Mouse (Mus musculus): ENCODE results near the gene Cd63. TPM values are rescaled to one million over a fixed set of nuclear protein-coding genes. Genes with fewer than 3 reads are reported as not detected.
A peak's percentile ranks its signal among the peaks of the same experiment; 100 is the strongest.

The Cd63 gene
- polyA plus RNA-seq, 1 experiment from 2014 or later, result 118 TPM

DNA sequence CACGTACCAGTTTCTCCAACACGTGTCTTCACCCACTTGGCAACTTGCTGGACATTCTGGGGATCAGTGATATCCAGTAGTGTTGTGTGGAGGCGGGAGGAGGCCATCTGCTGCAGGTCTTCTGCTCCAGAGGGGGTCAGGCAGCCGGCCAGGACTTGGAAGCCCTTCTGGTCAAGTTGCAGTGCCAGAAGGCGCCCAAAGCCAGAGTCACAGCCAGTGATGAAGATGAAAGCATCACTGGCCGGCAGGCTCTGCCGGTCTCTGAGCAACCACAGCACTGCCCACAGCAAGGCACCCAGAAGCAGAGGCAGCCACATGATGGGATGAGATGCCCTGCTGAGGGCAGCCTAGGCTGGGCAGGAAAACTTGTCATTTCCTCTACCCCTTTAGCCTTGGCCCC is 17.5 kb downstream of the Cd63 start:
- Histone ChIP-seq H3K9me3 (replicated peaks) (no peaks in the 10 kb centered on the region), H3K9ac (no peak overlapping the region), H3K27ac (no peak overlapping the region), H3K4me2 (no peak overlapping the region), H3K36me3 (peaks cover 13% of the 10 kb centered on the region), H3K4me1 (replicated peaks) (peaks cover 38% of the 10 kb centered on the region), H3K27me3 (no peaks in the 10 kb centered on the region), H3K4me3 (replicated peaks) (no peak overlapping the region)
- DNase-seq (no peak), ATAC-seq (ENCODE audit: low read depth) (no peak)
- WGBS (ENCODE audit: insufficient replicate concordance), result 72% methylated on average over 7 of the region's 7 CpGs

DNA sequence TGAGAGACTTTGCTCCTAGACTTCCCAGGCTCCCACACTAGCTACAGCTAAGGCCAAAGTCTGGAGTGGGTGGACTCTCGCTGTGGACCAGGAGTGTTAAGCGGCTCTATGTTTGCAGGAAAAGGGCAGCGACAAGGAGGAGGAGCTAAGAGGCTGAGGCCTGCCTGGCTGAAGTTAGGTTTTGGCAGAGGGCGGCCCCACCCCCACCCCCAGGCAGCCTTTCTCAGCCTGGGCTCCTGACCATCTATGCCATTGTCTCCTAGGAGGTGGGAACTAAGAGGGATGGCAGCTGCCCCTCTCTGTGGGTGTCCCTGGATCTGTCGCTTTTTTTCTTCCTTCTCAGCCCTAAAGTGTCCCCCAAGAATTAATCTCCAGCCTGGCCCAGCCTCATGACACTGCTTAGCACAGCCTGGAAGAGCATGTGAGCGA is 18.4 kb downstream of the Cd63 start:
- ATAC-seq (ENCODE audit: low read depth) (peak; percentile 8), DNase-seq (no peak)
- WGBS (ENCODE audit: insufficient replicate concordance), result 32% methylated on average over 6 of the region's 6 CpGs
- Histone ChIP-seq H3K27me3 (no peaks in the 10 kb centered on the region), H3K4me3 (replicated peaks) (no peak overlapping the region), H3K36me3 (peaks cover 13% of the 10 kb centered on the region), H3K4me2 (no peak overlapping the region), H3K9ac (no peak overlapping the region), H3K9me3 (replicated peaks) (no peaks in the 10 kb centered on the region), H3K27ac (peak overlapping the region; percentile 51), H3K4me1 (replicated peaks) (peaks cover 47% of the 10 kb centered on the region)

DNA sequence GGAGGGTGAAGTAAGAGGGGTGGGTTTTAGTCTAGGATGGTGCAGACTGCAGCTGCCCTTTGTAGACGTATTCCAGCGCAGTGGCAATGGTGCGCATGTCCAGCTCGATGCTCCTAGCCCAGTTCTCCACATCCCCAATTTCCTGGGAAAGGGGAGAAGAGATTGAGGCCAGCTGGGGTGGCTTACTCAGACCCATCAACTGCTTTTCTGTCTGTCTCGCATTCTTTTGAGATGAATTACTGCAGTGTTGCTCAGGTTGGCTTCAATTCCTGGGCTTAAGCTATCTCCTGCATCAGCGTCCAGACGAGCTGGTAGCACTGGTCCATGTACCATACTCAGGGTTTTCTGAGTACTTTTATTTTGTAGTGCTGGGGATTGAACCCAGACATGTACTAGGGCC is 19.2 kb downstream of the Cd63 start:
- no peaks in the 10 kb centered on the region for H3K9me3 ChIP-seq (replicated peaks)
- no peak overlapping the region for H3K9ac ChIP-seq
- ATAC-seq (ENCODE audit: low read depth) (no peak), DNase-seq (no peak)
- H3K27ac ChIP-seq, result no peak overlapping the region; the same call in 1 of the 2 replicates
- H3K4me3 ChIP-seq (replicated peaks), result no peak overlapping the region
- H3K4me1 ChIP-seq (replicated peaks), result peaks cover 48% of the 10 kb centered on the region
- 81% methylated on average over 7 of the region's 7 CpGs for WGBS (ENCODE audit: insufficient replicate concordance)
- H3K27me3 ChIP-seq, result 0 out of 2 replicates have a peak, but pooled peaks cover 3% of the 10 kb centered on the region
- H3K36me3 ChIP-seq, result peaks cover 13% of the 10 kb centered on the region
- no peak overlapping the region for H3K4me2 ChIP-seq

DNA sequence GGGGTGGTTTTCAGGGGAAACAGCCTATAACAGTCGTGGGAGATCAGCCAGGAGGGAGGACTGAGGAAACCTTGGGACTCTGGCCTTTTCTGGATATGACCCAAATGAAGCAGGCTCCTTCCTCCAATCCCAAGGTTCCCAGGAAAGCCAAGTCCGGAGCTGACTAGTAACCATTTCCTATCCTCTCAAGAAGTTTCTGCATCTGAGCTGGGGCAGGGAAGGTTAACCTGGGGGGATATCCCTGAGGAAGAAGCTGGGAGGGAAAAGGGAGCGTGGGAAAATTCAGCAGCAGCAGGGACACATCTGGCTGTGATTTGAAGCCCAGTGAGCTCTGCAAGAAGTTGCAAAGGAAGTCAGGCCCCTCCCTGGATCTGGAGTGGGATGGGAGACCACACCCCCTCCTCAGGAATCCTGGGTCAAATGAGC is 20.0 kb downstream of the Cd63 start:
- Histone ChIP-seq H3K4me3 (replicated peaks) (no peak overlapping the region), H3K4me2 (no peak overlapping the region), H3K27me3 (0 out of 2 replicates have a peak, but pooled peaks cover 3% of the 10 kb centered on the region), H3K9me3 (replicated peaks) (no peaks in the 10 kb centered on the region), H3K9ac (no peak overlapping the region), H3K4me1 (replicated peaks) (peaks cover 48% of the 10 kb centered on the region), H3K36me3 (peaks cover 13% of the 10 kb centered on the region), H3K27ac (no peak overlapping the region)
- DNase-seq (no peak), ATAC-seq (ENCODE audit: low read depth) (no peak)
- 60% methylated on average over 3 of the region's 3 CpGs for WGBS (ENCODE audit: insufficient replicate concordance)

DNA sequence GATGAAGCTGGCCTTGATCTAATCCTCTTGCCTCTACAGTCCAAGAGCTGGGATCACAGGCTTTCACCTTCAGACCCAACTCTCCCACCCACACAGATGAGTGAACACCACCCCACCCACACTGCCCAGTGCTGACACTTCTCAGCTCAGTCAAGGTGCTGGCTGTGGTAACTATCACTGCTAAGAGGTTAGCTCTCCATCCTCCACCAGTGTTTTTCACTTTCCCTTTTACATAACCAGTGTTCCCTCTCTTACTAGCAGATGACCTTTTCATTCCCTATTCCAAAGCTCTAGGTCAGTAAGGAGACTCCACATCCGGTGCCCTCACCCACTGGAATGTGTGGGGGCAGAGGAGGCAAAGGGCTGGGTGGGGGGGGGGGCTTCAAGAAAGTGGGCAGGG is 20.5 kb downstream of the Cd63 start:
- Histone ChIP-seq H3K27me3 (0 out of 2 replicates have a peak, but pooled peaks cover 3% of the 10 kb centered on the region), H3K9me3 (replicated peaks) (no peaks in the 10 kb centered on the region), H3K36me3 (peaks cover 13% of the 10 kb centered on the region), H3K4me2 (no peak overlapping the region), H3K4me1 (replicated peaks) (peaks cover 48% of the 10 kb centered on the region), H3K9ac (no peak overlapping the region), H3K27ac (no peak overlapping the region), H3K4me3 (replicated peaks) (no peak overlapping the region)
- 50% methylated on average over 1 of the region's 1 CpGs for WGBS (ENCODE audit: insufficient replicate concordance)
- ATAC-seq (ENCODE audit: low read depth) (no peak), DNase-seq (no peak)

DNA sequence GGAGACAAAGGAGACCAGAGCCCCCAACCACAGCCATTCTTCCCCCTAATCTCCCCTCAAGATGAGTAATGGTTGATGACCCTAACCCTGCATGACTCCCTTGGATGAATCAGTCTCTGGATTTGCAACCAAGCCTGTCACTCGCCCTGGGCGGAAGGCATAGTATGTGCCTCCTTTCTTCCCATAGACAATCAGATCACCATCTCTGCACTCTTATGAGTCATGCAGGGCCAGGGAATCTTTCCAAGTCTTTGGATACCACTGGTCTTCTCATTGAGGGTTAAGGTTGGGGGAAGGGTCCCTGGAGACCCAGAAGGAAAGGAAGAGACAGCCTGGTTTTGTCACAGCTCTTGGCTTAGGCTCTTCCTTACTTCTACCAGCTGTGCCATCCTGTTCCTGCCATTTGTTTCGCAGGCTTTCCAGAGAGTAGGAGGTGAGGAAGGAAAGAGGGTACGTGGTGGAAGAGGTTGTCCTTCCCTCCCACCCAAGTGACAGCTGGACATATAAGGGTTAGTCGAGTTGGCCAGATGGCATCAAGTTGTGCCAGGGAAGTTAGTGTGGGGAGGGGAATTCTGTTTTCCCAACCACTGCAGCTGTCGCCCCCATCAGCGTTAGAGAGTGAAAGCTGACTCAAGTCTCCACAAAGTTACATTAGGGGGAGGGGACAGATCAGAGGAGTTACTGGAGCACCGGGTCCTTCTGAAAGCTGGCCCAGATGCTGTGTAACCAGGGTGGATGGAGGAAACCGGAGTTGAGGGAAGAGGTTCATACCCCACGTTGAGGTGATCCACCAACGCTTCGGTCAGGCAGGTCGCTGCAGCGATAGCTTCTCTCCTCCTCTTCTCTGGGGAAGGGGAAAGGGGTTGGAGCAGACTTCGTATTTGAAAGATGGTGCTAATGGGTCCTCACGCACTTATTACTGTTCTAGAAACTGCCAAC is 21.4 kb downstream of the Cd63 start:
- Histone ChIP-seq H3K4me2 (peak overlapping the region; percentile 81), H3K27me3 (0 out of 2 replicates have a peak, but pooled peaks cover 7% of the 10 kb centered on the region), H3K4me3 (replicated peaks) (peak overlapping the region; percentile 90), H3K27ac (no peak overlapping the region), H3K36me3 (peaks cover 8% of the 10 kb centered on the region), H3K9me3 (replicated peaks) (no peaks in the 10 kb centered on the region), H3K9ac (peak overlapping the region; percentile 88), H3K4me1 (replicated peaks) (peaks cover 48% of the 10 kb centered on the region)
- ATAC-seq (ENCODE audit: low read depth) (no peak), DNase-seq (no peak)
- WGBS (ENCODE audit: insufficient replicate concordance), result 67% methylated on average over 16 of the region's 16 CpGs

DNA sequence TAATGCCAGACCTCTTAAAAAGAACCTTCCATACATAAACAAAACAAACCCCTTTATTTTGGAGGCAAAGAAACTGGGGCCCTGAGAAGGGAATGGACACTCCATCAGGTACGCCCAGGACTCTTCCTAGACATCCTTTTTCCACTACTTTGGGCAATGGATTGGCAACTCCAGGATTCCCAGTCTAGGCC is 21.9 kb downstream of the Cd63 start, which contains the start of gene Rdh5:
TSS of gene Rdh5 (minus strand) at position 67 of the 191 bp plus-strand sequence.
- no peak for ATAC-seq (ENCODE audit: low read depth)
- Histone ChIP-seq H3K27me3 (peaks cover 8% of the 10 kb centered on the region; the same call in 1 of the 2 replicates), H3K36me3 (peaks cover 3% of the 10 kb centered on the region), H3K4me1 (replicated peaks) (peaks cover 44% of the 10 kb centered on the region), H3K9me3 (replicated peaks) (no peaks in the 10 kb centered on the region), H3K4me3 (replicated peaks) (peak within 1 kb of the TSS; percentile 90), H3K9ac (peak within 1 kb of the TSS; percentile 88), H3K4me2 (peak within 1 kb of the TSS; percentile 81), H3K27ac (peak within 1 kb of the TSS; percentile 87)
- no peak for DNase-seq
- 23% methylated on average over 1 of the region's 1 CpGs for WGBS (ENCODE audit: insufficient replicate concordance)

DNA sequence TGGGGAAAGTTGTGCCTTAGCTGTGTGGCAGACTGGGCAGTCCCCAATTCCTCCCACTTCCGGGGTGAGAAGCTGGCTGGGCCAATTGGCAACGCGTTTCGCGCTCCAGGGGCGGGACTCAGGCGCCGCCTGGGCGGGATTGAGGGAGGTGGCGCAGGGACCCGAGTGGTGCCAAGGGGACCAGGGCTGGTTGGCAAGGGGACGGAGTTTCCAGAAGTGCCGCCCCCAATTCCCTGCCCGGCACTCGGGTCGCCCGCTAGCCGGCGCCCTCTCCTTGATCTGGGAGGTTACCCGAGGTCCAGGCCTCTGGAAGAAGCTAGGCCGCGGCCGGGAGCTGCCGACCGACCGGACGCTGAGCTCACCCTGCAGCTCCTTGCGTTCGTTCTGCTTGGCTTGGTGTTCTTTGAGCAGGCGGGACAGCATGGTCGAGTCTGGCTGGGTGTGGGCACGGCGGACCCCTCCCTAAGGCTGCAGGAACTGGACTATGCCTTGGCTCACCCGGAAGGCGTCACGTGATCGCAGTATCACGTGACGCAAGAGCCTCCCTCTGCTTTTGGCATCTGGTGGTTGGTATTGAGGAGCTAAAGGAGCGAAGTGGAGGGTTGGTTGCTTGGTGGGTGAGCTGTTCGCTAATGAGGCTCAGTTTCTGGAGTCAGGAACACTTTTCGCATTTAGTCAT is 22.4 kb downstream of the Cd63 start:
- peak overlapping the region; percentile 81 for H3K4me2 ChIP-seq
- H3K27me3 ChIP-seq, result peaks cover 13% of the 10 kb centered on the region; the same call in 1 of the 2 replicates
- peak overlapping the region; percentile 87 for H3K27ac ChIP-seq
- H3K4me1 ChIP-seq (replicated peaks), result peaks cover 42% of the 10 kb centered on the region
- H3K4me3 ChIP-seq (replicated peaks), result peak overlapping the region; percentile 90
- ATAC-seq (ENCODE audit: low read depth) (peak; percentile 97), DNase-seq (peak; percentile 90)
- no peaks in the 10 kb centered on the region for H3K36me3 ChIP-seq
- H3K9ac ChIP-seq, result peak overlapping the region; percentile 88
- H3K9me3 ChIP-seq (replicated peaks), result no peaks in the 10 kb centered on the region
- under 1% methylated on average over 42 of the region's 42 CpGs for WGBS (ENCODE audit: insufficient replicate concordance)

DNA sequence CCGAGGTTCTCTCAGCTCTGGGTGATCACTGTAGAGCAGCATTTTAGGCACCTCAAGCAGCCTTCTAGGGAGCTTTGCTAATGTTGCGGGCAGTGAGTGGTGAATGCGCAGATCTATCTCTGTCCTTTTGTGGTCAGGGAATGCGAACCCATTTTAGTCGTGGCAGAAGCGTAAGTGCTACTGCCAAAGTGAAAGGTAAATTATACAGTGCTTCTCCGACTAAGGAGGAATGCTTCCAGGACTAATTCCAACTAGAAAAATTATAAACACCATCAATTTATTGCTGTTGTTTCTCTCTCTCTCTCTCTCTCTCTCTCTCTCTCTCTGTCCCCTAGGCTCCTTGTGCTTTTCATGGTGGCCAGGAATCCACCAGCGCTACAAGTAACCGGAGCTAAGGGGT is 23.1 kb downstream of the Cd63 start, which contains the start of gene Bloc1s1:
TSS of gene Bloc1s1 (minus strand) at position 101 of the 400 bp plus-strand sequence.
- Histone ChIP-seq H3K36me3 (no peaks in the 10 kb centered on the region), H3K9ac (peak within 1 kb of the TSS; percentile 88), H3K27ac (peak within 1 kb of the TSS; percentile 87), H3K4me3 (replicated peaks) (peak within 1 kb of the TSS; percentile 90), H3K27me3 (peaks cover 20% of the 10 kb centered on the region; the same call in 1 of the 2 replicates), H3K9me3 (replicated peaks) (no peaks in the 10 kb centered on the region), H3K4me2 (peak within 1 kb of the TSS; percentile 81), H3K4me1 (replicated peaks) (peaks cover 38% of the 10 kb centered on the region)
- ATAC-seq (ENCODE audit: low read depth), result no peak
- no peak for DNase-seq
- whole genome bisulfite sequencing (ENCODE audit: insufficient replicate concordance), result 49% methylated on average over 9 of the region's 9 CpGs

DNA sequence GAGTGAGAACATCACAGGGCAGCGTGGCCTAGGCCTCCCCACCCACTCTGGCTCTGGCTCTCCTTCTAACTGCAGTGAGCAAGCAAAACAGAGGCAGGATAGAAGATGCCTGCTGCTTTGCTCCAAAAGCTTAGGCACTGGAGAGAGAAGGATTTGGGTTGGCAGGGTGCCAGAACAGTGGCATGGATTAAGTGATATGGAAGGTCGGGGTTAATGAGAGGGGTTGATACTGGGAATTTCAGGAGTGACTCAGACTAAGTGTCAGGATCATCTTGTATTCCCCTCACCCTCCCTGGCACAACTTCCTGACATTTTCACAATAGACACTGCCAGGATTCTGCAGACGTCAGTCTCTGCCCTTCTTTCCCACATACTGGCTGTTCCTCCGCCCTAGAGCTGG is 27.6 kb downstream of the Cd63 start:
- ATAC-seq (ENCODE audit: low read depth) (no peak), DNase-seq (no peak)
- no peak overlapping the region for H3K9ac ChIP-seq
- H3K4me1 ChIP-seq (replicated peaks), result peaks cover 11% of the 10 kb centered on the region
- H3K36me3 ChIP-seq, result no peaks in the 10 kb centered on the region
- no peak overlapping the region for H3K4me3 ChIP-seq (replicated peaks)
- H3K4me2 ChIP-seq, result no peak overlapping the region
- no peaks in the 10 kb centered on the region for H3K9me3 ChIP-seq (replicated peaks)
- 30% methylated on average over 4 of the region's 4 CpGs for WGBS (ENCODE audit: insufficient replicate concordance)
- peaks cover 60% of the 10 kb centered on the region for H3K27me3 ChIP-seq
- H3K27ac ChIP-seq, result no peak overlapping the region

DNA sequence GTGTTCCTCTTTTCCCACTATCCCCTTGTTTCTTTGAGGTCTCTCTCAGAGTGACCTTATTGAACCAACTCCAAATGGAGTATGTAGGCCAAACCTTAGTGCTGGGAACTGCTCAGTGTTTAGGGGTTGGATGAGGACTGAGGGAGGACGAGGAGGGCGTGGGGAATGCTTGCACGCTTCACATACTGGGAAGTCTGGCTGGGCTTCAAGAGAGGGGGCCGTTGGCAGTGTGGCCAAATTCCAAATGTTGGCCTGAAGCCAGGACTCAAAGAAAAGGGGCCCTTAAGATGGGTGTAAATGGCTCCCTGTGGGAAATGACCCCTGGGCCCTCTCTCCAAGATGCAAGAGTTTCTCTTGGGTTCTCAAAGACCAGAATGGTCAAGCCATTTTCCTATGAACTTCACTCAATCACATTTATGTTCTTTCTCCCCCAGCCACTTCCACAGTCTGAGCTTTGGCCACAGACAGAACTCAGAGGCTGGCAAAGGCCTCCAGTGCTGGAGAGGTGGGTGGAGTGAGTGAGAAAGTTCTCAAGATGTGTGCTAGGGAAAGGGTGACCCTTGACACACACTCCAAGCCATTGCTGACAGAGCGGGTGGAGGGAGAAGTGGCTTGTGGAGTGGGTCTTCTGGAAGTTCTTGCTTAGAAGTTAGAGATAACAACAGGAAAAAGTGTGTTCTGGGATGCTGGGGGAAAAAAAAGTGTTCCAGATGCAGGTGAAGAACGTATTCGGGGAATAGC is 29.0 kb downstream of the Cd63 start:
- Histone ChIP-seq H3K9ac (no peak overlapping the region), H3K27ac (no peak overlapping the region), H3K36me3 (no peaks in the 10 kb centered on the region), H3K9me3 (replicated peaks) (no peaks in the 10 kb centered on the region), H3K4me1 (replicated peaks) (0 out of 2 replicates have a peak, but pooled peaks cover 8% of the 10 kb centered on the region), H3K4me3 (replicated peaks) (no peak overlapping the region), H3K27me3 (peaks cover 74% of the 10 kb centered on the region), H3K4me2 (no peak overlapping the region)
- WGBS (ENCODE audit: insufficient replicate concordance), result 56% methylated on average over 7 of the region's 7 CpGs
- no peak for DNase-seq
- no peak for ATAC-seq (ENCODE audit: low read depth)

Measured in liver, embryonic 13.5 days (tissue).